Mouse (Mus musculus) kidney, embryonic 16.5 days (tissue): Measurements from ENCODE around the gene Tob2. TPM values are rescaled to one million over a fixed set of nuclear protein-coding genes. Genes with fewer than 3 reads are reported as not detected.

Source experiments
- polyA plus RNA-seq: library from polyadenylated mRNA; unstranded; fragments of >200 nt; fragmentation: Nextera tagmentation; extraction: Ambion mirVana; gene quantifications from 2 replicates; pipeline ENCODE4 v1.2.1, GENCODE M21; 2015

Gene Tob2
- polyA plus RNA-seq, 1 experiment from 2014 or later = 29.6 TPM

Other genes starting within 250 kb of the Tob2 start
- 26.2 and 27.4 TPM in 2 replicates for gene L3mbtl2, start 194.9 kb downstream of the Tob2 start, polyA plus RNA-seq
- 4.8 and 5.5 TPM in 2 replicates for gene Chadl, start 161.5 kb downstream of the Tob2 start, polyA plus RNA-seq
- 35.1 and 40.3 TPM in 2 replicates for gene Zc3h7b, start 113.7 kb downstream of the Tob2 start, polyA plus RNA-seq
- gene Rangap1, start 113.3 kb downstream of the Tob2 start, polyA plus RNA-seq = 101 and 109 TPM in 2 replicates
- gene Tef, start 56.4 kb downstream of the Tob2 start, polyA plus RNA-seq = 25.7 and 28.9 TPM in 2 replicates
- 167 and 172 TPM in 2 replicates for gene Phf5a, start 13.1 kb upstream of the Tob2 start, polyA plus RNA-seq
- 281 and 293 TPM in 2 replicates for gene Aco2, start 13.5 kb upstream of the Tob2 start, polyA plus RNA-seq
- 95.5 and 98.5 TPM in 2 replicates for gene Polr3h, start 67.4 kb upstream of the Tob2 start, polyA plus RNA-seq
- gene Csdc2, start 78.0 kb upstream of the Tob2 start, polyA plus RNA-seq = 35.2 and 38.1 TPM in 2 replicates
- gene Pmm1, start 102.1 kb upstream of the Tob2 start, polyA plus RNA-seq = 33.6 and 37.3 TPM in 2 replicates
- gene 1700029P11Rik, start 121.7 kb upstream of the Tob2 start, polyA plus RNA-seq = not detected in 2 replicates
- 89.2 and 89.4 TPM in 2 replicates for gene Xrcc6, start 129.0 kb upstream of the Tob2 start, polyA plus RNA-seq
- gene Desi1, start 175.1 kb upstream of the Tob2 start, polyA plus RNA-seq = 28.4 and 28.9 TPM in 2 replicates
- gene Snu13, start 188.8 kb upstream of the Tob2 start, polyA plus RNA-seq = 283 and 300 TPM in 2 replicates
- not detected in 2 replicates for gene 4930407I10Rik, start 200.4 kb upstream of the Tob2 start, polyA plus RNA-seq
- gene Mei1, start 211.2 kb upstream of the Tob2 start, polyA plus RNA-seq = 0.10 TPM in 1 of 2 replicates, not detected in the other